Mouse (Mus musculus) neural tube, embryonic 10.5 days (tissue): ENCODE data around the gene Pcdh9.
A peak's percentile ranks its signal among the peaks of the same experiment; 100 is the strongest.

Experiments used
- DNase-seq: peaks from one replicate; pipeline ENCODE4 v3.0.0-alpha.2; 2017; ENCODE audit warnings: low spot score; ENCODE audit errors: extremely low spot score

The Pcdh9 gene

DNA sequence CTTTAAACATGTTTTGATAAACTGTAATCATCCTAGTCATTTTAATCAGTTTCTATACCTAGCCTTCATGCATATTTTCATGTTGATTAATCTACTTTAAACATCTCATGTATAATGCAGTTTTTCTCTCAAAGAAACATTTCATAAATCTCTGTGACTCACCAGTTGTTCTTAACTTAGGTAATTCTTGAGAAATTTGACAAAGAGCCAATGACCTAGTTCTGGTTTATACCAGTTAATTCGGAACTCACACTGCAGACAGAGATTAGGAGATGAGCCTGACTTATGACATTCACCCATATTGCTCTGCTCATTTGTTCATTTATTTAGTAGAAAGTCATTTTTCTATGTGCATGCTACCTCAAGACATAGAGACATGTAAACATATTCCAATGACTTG is 328.9 kb downstream of the Pcdh9 start:
- no peak for DNase-seq

DNA sequence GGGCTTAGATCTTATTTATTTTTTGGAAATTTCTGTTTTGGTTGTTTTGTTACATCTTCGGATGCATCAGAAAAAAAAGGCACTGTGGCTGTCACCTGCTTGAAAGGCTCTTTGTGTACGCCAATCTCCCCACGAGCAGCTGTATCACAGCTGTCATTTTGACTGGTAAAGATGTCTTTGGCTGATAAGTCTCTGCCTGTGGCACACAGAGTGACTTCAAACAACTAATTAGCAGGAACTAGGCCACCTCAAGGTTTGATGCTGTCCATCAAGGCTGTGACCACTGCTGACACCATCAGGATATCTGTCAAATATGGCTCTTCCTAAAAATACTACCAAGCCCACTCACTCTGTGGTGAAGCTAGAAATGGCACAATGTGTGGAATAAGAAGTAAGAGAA is 336.7 kb downstream of the Pcdh9 start:
- no peak for DNase-seq

DNA sequence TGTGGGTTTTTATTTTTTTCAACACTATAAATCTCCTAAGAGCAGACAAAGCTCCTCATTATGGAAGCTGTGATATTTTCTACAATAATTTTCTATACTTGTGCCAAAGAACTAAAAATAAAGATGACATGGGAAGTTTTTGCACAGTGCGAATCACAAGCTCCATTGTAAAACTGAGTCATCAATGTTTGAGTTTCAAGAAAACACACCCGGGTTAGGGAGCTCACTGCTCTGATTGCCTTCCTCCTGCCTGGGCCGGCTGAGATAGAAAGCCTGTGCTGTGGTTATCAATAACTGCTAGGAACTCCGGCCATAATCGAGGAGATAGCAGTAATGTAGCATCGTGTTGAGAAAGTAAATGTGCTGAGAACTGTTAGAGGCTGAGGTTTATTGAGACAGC is 344.9 kb downstream of the Pcdh9 start:
- DNase-seq: no peak

DNA sequence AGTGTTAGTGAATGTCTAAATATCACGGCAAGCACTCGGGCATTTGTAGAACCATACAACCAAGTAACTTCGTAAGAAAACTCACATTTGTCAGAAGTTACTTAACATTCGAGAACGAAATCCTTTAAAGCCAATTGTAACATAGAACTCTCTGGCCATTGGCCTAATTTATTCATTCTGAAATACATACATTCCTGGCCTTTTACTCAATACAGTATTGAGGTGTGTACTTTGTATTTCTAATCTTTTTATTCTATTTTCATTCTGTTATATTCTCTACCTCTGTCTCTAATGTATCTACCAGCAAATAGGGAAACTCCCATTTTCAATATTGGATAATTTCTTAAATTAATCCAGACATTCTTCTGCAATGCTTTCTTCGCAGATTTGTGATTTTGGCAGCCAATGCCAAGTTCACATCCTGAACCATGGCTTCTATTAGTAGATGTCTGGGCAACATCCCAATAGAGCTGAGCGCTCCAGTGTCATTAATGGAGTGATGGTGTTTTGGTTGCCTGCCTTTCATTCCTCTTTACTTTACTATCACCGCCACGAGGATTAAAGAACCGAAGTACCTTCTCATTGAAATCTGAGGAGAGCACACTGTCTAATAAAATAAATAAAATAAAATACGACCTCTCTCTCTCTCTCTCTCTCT is 346.4 kb downstream of the Pcdh9 start:
- DNase-seq: no peak

DNA sequence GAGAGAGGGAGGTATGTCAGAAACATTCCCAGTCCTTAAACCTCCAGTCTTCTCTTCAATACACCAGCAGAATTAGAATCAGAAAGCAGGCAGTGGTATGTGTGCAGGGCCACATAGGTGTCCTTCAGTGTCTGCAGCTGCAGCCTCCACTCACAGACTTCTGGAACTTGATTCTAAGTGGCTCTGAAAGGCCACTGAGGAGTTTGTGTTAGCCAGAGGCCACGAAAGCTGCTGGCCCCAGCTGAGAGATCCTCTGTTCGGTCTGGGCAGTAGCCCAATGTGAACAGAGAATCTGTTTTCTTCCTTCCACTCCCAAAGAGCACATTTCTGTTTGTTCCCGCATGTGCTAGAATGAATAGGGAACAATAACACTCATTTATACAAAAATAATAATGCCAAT is 346.9 kb downstream of the Pcdh9 start:
- DNase-seq: no peak

DNA sequence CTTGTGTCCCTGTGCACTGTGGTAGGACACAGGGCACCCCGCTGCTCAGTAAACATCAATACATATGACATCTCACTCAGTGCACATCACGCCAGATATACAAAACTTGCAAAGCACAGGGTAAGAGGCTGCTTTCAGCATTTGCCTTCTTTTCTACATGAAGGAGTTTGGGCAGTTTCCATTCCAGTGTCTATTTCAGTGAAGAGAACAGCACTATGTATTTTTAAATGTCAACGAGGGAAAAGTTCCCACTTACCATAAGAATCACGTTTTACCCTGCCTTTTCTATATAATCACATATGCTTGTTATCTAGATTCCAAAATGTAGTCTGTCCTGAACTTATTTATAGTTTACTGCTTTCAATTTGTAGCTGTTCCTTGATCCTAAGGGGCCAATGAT is 355.6 kb downstream of the Pcdh9 start:
- DNase-seq: no peak

DNA sequence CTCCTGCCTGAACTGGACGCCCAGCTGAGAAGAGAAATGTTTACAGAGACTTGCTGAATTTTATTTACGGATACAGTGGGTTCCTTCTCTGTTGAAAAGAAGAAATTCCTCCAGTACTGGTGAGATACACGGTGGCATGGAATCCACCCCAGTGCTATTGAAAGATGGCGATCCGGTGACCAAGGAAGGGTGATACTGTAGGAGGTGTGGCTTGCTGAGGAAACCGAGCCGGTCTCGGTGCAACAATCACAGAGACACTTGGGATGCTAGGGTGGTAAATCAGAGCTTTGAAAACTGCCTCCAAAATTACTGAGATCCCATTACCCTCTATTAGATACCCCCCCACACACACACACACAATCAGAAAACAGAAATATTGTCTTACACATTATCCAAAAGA is 367.0 kb downstream of the Pcdh9 start:
- DNase-seq: no peak

DNA sequence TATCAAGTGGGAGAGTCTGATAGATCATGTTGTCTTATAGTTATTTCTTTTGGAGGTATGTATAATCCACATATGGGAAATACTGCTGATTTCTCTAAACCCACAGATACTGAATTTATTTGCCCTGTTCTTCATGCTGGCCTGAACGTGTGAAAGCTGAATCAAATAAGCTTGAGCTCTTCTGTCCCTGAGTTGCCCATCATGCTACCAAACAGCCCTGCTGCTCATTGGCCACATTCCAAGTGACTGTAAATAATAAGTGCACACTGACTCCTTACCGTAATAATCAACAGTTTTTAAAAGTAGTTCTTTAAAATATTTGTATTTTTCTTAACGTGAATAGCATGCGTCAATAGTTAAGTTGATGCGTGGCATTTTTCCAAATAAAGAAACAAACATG is 370.3 kb downstream of the Pcdh9 start:
- no peak for DNase-seq

DNA sequence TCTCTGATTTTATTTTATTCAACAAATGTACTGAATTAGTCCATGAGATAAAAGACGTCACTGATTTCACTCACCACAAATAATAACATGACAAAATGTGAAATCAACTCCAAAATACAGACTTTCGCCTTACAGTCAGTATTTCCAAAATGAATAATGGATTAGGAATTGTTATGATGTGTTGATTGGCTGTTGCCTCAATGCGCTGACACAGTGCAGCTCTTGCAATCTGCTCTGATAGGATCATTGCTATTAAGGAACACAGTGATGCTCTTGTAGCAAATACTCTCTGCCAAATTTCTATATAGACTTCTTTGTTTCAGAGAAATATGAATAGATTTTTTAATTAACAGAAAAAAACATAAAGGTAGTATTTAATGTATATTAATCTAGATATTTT is 373.8 kb downstream of the Pcdh9 start:
- DNase-seq: no peak

DNA sequence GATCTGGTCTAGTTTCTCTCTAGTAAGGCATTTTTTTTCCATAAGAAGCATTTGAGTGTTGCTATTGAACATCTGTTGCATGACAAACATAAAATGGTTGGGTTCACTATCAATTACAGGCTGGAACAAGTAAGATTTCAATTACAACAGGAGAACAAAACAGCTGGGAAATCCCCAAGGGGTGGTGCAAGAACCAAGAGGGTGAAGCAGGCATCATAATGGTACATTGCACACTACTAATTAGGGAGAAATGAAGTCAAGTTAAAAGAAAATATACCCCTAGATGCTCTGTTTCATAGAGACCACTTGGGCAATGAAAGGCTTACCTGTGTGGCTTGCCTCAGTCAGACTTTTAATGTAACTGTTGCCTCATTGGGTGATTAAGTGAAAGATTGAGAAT is 384.4 kb downstream of the Pcdh9 start:
- DNase-seq: no peak

DNA sequence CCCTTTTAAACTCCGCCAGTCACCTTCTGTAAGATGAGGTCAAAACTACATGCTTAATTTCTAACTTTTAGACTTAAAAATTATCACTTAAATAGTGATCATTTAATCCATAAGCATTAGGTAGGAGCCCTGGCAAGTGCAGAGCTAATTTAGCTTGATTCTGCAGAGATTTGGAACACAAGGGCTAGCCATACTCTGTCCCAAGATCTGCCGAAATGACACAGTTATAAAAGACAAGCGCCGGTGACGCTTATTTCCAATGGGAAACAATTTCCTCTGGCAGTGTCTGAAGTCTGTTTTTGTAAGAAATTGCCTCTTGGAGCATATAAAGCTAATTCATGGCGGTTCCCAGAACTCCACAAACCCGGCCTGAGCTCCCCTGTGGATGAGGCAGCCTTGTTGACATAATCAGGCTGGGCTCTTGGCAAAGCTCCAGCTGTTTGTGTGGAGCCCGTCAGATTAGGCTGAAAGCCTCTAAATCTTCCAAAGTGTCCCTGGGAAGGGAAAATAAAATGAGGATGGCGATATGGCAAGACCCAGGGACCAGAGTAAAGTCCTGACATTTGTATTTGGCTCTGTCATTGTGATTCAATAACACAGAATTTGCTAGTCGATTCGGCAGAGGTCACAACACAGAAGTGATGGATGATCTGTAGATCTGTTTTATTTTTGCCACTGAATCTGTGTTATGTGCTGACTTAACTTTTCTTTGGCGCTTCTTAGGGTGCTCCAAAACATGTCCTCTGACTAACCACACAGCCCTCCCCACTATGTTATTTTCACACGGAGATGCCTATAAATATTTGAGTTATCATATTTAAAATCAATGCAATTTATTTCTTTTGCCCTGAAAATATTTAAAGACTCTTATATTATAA is 391.4 kb downstream of the Pcdh9 start:
- DNase-seq: peak; percentile 43

DNA sequence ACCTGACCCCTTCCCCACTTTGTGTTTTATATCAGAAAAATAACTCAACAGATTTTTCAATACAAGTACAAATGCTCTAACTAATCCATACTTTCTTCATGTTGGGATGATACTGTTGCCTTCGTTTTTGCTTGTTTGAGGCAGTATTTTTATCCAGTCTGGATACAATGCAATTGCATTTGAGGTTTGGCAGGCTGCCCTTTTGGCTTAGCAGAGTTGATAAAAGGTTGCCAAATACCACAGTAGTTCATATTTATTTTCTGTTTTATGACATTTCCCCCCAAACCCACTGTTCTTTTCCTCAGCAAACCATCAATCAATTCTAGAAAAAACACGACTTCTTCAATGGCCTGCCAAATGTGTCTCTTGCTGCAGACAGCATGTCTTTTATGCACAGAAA is 415.5 kb downstream of the Pcdh9 start:
- DNase-seq: no peak

DNA sequence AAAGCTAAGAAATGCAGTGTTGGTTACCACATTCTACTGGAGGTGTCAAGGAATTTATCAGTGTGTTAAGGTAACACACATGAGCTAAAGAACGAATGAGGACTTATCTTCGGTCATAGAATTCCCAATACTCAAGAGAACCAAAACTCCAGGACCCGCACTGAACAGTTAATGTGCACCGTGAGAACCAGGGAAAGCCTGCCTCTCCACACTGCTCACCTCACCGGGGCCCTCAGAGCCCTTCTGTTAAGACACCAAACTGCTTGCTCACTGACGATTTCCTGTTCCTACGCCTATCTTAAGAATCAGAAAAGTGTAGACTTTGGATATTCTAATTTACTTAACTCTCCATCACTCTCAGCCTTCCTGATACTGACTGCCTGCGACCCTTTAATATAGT is 418.0 kb downstream of the Pcdh9 start:
- DNase-seq: no peak

DNA sequence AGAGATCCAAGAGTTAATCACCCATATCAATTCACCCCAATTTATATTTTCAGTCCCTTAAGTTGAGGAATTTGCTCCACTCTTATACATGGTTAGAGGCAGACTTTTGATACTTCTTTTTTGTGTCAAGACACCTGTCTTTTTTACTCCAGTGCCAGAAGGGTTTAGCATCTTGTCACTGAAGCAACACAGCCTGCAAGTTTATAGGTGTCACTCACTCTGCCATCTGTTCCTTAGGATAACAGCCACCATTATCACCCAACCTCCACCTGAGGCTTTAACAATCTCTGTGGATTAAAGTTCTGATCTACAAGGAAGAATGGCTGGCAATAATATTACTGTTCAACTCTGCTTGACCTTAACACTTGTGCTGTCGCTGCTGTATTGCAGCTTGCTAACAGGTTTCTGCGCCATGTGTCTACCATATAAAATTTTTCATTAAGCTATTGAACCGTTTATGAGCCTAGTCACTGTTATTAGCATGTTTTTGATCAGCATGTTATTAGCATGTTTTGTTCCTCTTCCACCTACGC is 427.1 kb downstream of the Pcdh9 start:
- DNase-seq: no peak

DNA sequence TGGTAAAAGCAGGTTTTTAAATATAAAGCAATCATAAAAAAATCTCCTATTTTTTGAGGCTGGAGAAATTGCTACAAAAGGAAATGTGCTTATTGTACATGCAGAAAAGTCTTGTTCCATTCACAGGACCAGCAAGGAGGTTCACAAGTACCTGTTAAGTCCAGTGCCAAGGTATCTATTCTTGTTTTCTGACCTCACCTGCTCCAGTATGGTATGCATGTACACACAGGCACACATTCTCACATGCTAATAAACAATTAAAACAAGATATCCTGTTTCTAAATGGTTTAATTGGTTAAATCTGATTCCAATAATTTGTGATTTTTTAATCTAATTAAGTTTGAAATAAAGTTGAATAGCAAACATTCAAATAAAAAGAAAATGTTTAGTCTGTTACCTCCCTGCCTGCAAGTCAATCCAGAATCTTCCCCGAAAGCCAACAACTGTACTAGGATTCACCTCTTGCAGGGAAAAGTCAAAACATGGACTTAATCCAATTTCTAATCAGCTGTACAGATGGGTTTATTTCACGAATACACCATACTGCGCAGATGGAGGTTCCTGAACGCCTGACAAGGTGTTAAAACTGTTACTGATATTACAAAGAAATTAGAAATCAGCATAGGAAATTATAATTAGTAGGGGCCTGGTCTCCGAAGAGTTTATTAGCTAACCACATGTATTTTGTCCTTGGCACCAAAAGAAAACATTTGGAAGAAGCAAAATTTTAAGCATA is 439.4 kb downstream of the Pcdh9 start:
- DNase-seq: no peak

DNA sequence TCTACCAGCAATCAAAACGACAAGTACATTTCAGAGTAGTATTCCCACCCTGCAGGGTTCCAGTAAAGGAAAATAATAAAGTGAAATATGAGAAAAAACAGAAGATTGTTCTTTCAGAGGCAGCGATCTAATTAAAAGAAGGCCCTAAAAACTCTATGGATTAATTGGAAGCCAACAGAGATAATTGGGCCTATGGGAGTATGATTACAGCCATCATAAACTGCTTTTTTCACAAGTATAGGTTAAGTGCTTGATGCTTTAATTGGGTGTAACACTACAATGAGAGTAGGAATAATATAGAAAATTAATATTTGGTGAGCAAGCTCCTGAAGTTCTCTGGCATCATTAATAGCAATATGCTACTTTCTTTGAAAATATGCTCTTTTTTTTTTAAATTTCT is 448.6 kb downstream of the Pcdh9 start:
- DNase-seq: no peak

DNA sequence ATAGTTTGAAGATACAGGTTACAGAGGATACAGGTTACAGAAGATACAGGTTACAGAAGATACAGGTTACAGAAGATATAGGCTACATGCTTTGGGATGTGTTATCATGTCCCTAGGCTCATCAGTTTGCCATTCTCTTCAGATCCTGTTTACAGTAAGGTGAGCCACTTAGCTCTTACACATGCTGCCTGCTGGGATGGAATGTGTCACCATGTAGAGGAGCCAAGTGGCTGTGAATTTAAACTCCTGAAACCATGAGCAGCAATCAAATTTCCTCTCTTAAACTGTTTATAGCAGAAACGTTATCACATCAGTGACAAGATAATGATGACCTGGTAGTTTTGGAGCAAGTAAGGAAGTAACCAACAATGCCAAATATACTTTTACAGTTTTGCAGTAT is 453.3 kb downstream of the Pcdh9 start:
- DNase-seq: no peak

DNA sequence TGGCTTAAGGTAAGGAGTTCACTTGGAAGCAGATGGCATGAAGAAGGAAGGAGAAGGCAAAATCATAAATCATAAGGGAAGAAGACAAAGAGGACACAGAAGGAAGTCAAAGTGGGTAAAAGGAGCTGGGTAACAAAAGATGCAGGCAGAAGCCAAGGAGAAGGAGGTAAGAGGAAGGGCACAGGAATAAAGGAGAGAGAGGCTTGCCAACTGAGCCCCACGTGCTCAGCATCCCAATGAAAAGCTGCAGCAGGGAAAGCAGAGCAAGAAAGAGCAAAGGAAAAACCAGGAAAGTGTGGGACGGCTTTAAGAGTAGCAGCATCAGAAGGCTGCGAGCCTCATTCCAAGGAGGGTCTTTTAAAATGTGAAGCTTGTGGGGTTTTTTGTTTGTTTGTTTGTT is 473.7 kb downstream of the Pcdh9 start:
- no peak for DNase-seq

DNA sequence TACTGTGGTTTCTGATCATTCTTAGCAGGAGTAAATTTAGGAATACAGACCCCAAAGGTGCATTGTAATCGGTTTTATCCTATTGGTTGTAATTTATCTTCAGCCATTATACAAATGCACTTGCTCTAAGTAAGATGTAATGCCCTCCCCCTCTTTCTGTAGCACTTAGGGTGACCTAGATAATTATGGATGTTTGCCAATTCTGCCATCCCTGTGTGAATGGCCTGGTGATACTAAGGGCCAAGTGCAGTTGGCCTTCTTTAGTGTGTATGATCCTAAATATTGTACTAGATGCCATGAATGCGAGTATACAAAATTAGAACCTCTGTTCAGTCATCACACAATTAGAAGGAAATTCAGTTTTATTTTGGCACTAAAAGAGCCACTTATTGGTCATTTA is 475.0 kb downstream of the Pcdh9 start:
- no peak for DNase-seq

DNA sequence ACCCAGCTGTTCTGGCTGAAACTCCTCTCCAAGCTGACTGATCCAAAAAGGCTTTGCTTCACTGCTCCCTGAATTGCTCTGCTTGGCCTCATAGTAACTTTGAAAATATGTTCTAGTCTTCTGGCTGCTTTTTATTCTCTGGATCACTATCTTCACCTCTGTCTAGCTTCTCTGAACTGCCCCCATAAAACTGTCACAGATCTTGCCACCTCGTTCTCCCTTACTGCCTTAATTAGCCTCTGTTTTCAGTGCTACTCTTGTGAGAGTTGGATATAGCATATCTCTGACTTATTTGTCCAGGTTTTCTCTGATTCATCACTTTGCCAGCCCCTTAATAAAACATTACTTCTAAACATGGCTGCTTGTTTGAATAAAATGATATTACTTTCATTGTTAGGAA is 481.2 kb downstream of the Pcdh9 start:
- DNase-seq: no peak

DNA sequence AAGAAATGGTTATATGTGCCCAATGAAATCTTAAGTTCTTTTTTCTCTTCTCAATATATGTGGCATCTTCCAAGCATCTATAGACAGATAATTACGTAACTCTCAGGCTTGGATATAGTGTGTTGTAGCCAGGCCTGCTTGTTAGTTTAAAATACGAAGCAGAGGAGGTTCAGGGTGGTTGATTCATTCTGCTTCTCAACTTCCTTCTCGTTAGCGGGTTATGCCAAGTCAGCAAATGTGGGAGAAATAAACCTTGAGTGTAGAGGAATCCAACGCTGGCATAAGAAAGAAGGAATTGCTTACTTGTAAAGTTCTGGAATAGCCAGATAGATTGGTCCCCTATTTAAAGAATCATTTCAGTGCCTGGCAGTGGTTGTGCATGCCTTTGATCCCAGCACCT is 482.7 kb downstream of the Pcdh9 start:
- no peak for DNase-seq

DNA sequence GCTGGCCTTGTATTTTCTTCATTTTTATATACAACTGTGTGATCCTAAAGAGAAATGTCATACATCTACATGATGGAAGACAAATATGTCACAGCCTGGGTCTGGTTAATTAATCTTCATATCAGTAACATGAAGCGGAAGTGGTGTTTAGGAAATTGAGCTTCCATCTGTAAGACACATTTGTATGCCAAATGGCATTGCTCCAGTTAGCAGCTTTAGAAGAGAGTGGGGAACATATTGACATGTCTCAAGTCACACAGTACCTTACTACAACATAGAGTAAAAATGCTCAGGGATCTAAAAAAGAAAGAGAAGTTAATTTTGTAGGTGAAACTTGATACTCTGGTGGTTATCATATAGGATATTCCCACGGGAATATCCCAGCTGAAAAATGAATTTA is 505.4 kb downstream of the Pcdh9 start:
- DNase-seq: no peak
